Mouse (Mus musculus): Measurements from ENCODE around the gene Qpctl. TPM values are rescaled to one million over a fixed set of nuclear protein-coding genes. Genes with fewer than 3 reads are reported as not detected.

The Qpctl gene
- polyA plus RNA-seq, 1 experiment, result 11.9 TPM

DNA sequence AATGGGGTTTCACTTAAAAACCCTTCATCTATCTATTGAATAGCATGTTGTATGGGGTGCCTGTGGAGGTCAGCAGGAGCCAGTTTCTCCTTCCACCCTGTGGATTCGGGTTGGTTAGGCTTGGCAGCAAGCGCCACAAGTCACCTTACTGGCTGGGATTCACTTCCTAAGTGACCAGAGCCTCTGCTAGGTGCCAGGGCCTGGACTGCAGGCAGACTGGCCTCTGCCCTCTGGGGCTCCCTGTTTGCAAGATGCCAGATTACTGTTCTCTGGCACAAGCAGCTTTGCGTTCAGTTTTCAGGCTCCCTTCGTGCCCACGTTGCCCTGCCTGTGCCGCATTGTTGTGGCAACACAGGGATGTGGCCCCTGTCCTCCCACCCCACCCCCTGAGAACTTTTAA is 24.4 kb downstream of the Qpctl start:
- Histone ChIP-seq H3K27me3 (replicated peaks; ENCODE audit: control insufficient read depth, insufficient read depth, low read length) (no peaks in the 10 kb centered on the region), H3K27ac (ENCODE audit: insufficient read depth, low read depth, low read length) (no peak overlapping the region), H3K36me3 (ENCODE audit: control insufficient read depth, insufficient read depth, low read length) (no peaks in the 10 kb centered on the region), H3K4me1 (ENCODE audit: control insufficient read depth, insufficient read depth, low read length) (peaks cover 26% of the 10 kb centered on the region), H3K4me3 (ENCODE audit: insufficient read depth, low read depth, low read length) (no peak overlapping the region)
- WGBS, result 39% methylated on average over 6 of the region's 6 CpGs
- DNase-seq, result peak; percentile 75
- TF ChIP-seq POLR2A (IDR thresholded peaks at IDR 0.05; ENCODE audit: low read depth, low read length), result no peak
- TF ChIP-seq CTCF (conservative IDR thresholded peaks at IDR 0.05; ENCODE audit: insufficient read depth, insufficient read length, low read depth, low read length), result no peak

DNA sequence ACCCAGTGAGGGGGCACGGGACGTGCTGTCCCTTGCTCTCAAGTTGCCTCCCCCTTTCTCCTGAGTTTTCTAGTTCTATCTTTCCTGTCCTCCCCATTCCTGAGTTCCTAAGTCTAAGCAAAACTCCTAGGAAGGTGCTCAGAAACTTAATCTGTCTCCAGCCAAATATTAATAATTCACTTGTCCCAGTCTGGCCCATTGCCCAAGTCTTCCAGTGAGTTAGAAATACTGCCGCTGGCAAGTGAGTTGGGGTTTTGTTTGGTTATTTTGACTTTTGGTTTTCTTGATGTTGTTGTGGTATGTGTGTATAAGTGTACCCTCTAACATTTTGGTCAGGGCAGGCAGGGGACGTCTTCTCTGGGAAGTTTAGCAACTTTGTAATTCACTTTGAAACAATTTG is 27.4 kb downstream of the Qpctl start:
- DNase-seq, result peak; percentile 89
- TF ChIP-seq CTCF (conservative IDR thresholded peaks at IDR 0.05; ENCODE audit: insufficient read depth, insufficient read length, low read depth, low read length) (no peak), POLR2A (IDR thresholded peaks at IDR 0.05; ENCODE audit: low read depth, low read length) (no peak)
- WGBS, result 42% methylated on average over 4 of the region's 4 CpGs
- Histone ChIP-seq H3K36me3 (ENCODE audit: control insufficient read depth, insufficient read depth, low read length) (no peaks in the 10 kb centered on the region), H3K27ac (ENCODE audit: insufficient read depth, low read depth, low read length) (peak overlapping the region; percentile 78), H3K4me3 (ENCODE audit: insufficient read depth, low read depth, low read length) (0 out of 2 replicates have a peak overlapping the region, but pooled peaks have one; percentile 0), H3K27me3 (replicated peaks; ENCODE audit: control insufficient read depth, insufficient read depth, low read length) (no peaks in the 10 kb centered on the region), H3K4me1 (ENCODE audit: control insufficient read depth, insufficient read depth, low read length) (peaks cover 26% of the 10 kb centered on the region)

DNA sequence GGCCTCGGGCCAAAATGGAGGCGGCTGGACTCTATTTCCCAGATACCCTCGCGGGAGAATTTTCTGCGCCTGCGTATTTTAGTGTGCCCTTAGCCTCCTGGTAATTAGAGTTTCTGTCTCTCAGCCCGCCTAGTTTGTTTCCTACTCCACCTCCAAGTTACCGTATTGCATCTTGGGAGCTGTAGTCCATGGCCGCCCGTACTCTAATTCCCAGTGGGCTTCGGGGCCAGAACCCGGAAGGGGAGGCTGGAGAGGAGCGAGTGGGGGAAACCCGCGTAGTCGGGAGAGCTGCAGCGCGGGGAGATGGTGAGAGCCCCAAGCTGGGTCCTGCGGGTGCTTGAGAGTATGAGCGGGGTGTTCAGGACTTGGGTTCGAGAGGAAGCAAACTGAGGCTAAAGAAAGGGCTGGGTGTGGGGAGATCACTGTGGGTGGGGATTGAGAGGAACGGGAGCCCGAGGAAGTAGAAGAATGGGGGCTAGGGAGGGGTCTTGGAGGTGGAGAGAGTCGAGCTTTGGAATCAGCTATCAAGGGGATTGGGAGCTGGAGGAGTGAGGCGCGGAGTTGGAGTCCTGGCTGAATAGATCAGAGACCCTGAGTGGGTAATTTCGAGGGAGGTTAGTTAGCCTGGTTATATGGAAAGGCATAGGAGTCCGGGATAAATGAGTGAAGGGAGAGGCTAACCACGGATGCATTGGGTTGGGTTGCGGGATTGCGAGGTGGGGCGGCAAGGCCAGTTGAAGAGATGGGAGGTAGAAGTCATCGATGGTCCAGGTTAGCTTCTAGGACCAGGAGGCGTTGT is 29.3 kb downstream of the Qpctl start, which contains the start of gene Fbxo46:
TSS of gene Fbxo46 (plus strand) at position 229 of the 799 bp plus-strand sequence.
- WGBS, result 2% methylated on average over 34 of the region's 34 CpGs
- 0 out of 2 replicates have a peak within 1 kb of the TSS, but pooled peaks have one; percentile 22 for H3K27ac ChIP-seq (ENCODE audit: insufficient read depth, low read depth, low read length)
- H3K4me3 ChIP-seq (ENCODE audit: insufficient read depth, low read depth, low read length), result peak within 1 kb of the TSS; percentile 91

DNA sequence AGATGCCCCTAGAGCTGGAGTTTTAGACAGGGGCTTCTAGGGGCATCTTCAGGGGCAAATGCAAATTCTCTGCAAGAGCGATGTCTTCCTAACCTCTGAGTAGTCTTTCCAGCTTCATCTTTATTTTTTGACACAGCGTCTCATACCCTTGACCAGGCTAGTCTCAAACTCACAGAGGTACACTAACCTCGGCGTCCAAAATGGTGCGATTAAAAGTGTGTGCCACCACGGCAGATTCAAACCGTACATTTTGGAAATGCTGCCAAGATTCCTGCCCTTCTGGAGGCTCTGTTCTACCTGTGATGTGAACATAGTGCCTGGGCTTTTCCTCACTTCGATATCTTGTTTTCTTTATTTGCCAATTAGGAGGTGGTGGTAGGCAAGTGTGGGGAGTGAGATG is 30.0 kb downstream of the Qpctl start:
- WGBS, result 95% methylated on average over 8 of the region's 8 CpGs
- TF ChIP-seq POLR2A (IDR thresholded peaks at IDR 0.05; ENCODE audit: low read depth, low read length), result no peak
- TF ChIP-seq CTCF (conservative IDR thresholded peaks at IDR 0.05; ENCODE audit: insufficient read depth, insufficient read length, low read depth, low read length), result no peak
- Histone ChIP-seq H3K4me3 (ENCODE audit: insufficient read depth, low read depth, low read length) (no peak overlapping the region), H3K4me1 (ENCODE audit: control insufficient read depth, insufficient read depth, low read length) (peaks cover 21% of the 10 kb centered on the region), H3K27ac (ENCODE audit: insufficient read depth, low read depth, low read length) (no peak overlapping the region), H3K27me3 (replicated peaks; ENCODE audit: control insufficient read depth, insufficient read depth, low read length) (no peaks in the 10 kb centered on the region), H3K36me3 (ENCODE audit: control insufficient read depth, insufficient read depth, low read length) (no peaks in the 10 kb centered on the region)
- no peak for DNase-seq

More for the DNA sequence above, 29.3 kb downstream of the Qpctl start, which contains the start of gene Fbxo46:
- no peaks in the 10 kb centered on the region for H3K27me3 ChIP-seq (replicated peaks; ENCODE audit: control insufficient read depth, insufficient read depth, low read length)
- no peaks in the 10 kb centered on the region for H3K36me3 ChIP-seq (ENCODE audit: control insufficient read depth, insufficient read depth, low read length)
- TF ChIP-seq POLR2A (IDR thresholded peaks at IDR 0.05; ENCODE audit: low read depth, low read length), result peak; percentile 76
- no peak for TF ChIP-seq CTCF (conservative IDR thresholded peaks at IDR 0.05; ENCODE audit: insufficient read depth, insufficient read length, low read depth, low read length)
- H3K4me1 ChIP-seq (ENCODE audit: control insufficient read depth, insufficient read depth, low read length), result peaks cover 26% of the 10 kb centered on the region
- DNase-seq, result peak; percentile 98

DNA sequence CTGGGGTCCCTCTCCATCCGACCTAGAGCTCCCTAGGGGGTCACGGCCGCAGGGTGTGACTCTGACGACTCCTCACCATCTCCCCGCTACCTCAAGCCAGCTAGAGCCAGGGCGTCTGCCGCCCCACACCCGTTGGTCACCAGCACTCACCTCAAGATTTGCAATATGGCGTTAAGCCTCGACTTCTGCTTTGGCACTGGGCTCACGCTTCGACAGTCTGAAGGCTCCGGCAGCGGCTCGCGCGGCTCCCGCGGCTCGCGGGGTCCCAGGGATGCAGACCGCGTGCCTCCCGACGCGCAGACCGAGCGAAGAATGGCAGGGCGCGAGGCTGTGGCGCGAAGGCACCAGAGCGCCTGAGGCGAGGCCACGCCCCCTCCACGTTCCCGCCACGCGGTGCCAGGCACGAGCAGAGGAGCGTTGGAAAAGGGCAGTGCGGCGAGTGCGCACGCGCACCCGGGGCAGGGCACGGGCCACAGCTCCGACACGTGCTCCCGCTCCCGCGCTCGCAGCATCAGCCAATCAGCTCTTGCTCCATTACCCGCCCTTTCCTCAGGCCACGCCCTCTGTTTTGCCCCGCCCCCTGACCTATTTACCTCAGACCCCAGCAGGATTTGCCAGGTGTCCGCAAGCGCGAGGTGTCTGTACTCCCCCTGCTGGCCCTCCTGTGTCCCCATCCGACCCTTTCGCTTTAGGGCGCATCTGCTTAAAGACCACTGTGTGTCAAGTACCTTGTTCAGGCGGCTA is 30.9 kb downstream of the Qpctl start, which contains the start of gene Gm4969:
TSS of gene Gm4969 (minus strand) at position 341 of the 744 bp plus-strand sequence.
- Histone ChIP-seq H3K4me1 (ENCODE audit: control insufficient read depth, insufficient read depth, low read length) (peaks cover 18% of the 10 kb centered on the region), H3K36me3 (ENCODE audit: control insufficient read depth, insufficient read depth, low read length) (no peaks in the 10 kb centered on the region), H3K4me3 (ENCODE audit: insufficient read depth, low read depth, low read length) (no peak within 1 kb of the TSS), H3K27ac (ENCODE audit: insufficient read depth, low read depth, low read length) (no peak within 1 kb of the TSS), H3K27me3 (replicated peaks; ENCODE audit: control insufficient read depth, insufficient read depth, low read length) (no peaks in the 10 kb centered on the region)
- peak; percentile 68 for DNase-seq
- WGBS, result 24% methylated on average over 64 of the region's 64 CpGs
- TF ChIP-seq CTCF (conservative IDR thresholded peaks at IDR 0.05; ENCODE audit: insufficient read depth, insufficient read length, low read depth, low read length) (0 out of 2 replicates have a peak, but pooled peaks have one; percentile 9), POLR2A (IDR thresholded peaks at IDR 0.05; ENCODE audit: low read depth, low read length) (no peak)

DNA sequence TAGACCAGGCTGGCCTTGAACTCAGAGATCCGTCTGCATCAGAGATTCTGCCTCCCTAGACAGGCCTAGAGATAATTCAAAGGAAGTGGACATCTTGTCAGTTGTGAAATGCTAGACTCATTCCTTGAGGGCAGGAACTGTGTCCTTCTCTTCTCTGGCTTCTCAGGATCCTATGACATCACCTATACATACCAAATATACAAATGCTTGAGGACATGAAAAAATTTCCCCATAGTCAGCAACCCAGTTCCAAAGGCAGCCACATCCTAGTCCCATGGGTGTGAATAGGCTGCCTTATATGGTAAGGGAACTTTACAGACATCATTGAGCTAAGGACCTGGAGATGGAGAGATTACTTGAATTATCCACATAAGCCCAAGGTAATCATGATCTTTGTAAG is 39.5 kb downstream of the Qpctl start:
- Histone ChIP-seq H3K36me3 (ENCODE audit: control insufficient read depth, insufficient read depth, low read length) (no peaks in the 10 kb centered on the region), H3K27ac (ENCODE audit: insufficient read depth, low read depth, low read length) (no peak overlapping the region), H3K27me3 (replicated peaks; ENCODE audit: control insufficient read depth, insufficient read depth, low read length) (no peaks in the 10 kb centered on the region), H3K4me3 (ENCODE audit: insufficient read depth, low read depth, low read length) (no peak overlapping the region), H3K4me1 (ENCODE audit: control insufficient read depth, insufficient read depth, low read length) (no peaks in the 10 kb centered on the region)
- TF ChIP-seq CTCF (conservative IDR thresholded peaks at IDR 0.05; ENCODE audit: insufficient read depth, insufficient read length, low read depth, low read length) (no peak), POLR2A (IDR thresholded peaks at IDR 0.05; ENCODE audit: low read depth, low read length) (no peak)
- 92% methylated on average over 1 of the region's 1 CpGs for WGBS
- no peak for DNase-seq

DNA sequence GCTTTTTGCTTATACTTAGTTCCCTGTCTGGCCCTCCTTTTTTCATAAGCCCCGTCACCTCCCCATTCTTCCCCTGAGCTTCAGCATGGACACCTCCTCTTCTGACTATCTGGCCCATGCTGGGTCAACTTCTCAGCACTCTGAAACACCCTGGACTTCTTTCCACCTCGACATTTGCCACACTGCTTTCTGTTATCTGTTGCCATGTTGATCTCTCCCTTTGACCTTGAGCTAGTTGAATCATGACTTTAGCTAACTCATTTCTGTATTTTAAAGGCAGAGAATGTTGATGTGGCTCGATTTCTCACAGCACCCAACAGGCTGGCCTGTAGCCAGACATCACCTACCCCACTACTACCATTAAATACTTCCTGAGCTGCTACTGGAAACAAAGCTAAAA is 41.7 kb downstream of the Qpctl start:
- no peak for TF ChIP-seq POLR2A (IDR thresholded peaks at IDR 0.05; ENCODE audit: low read depth, low read length)
- DNase-seq, result no peak
- 59% methylated on average over 3 of the region's 3 CpGs for WGBS
- no peak overlapping the region for H3K4me3 ChIP-seq (ENCODE audit: insufficient read depth, low read depth, low read length)
- H3K27me3 ChIP-seq (replicated peaks; ENCODE audit: control insufficient read depth, insufficient read depth, low read length), result no peaks in the 10 kb centered on the region
- H3K36me3 ChIP-seq (ENCODE audit: control insufficient read depth, insufficient read depth, low read length), result no peaks in the 10 kb centered on the region
- H3K27ac ChIP-seq (ENCODE audit: insufficient read depth, low read depth, low read length), result no peak overlapping the region
- no peaks in the 10 kb centered on the region for H3K4me1 ChIP-seq (ENCODE audit: control insufficient read depth, insufficient read depth, low read length)

Measured in kidney, adult 2 months (tissue).